Mouse (Mus musculus) intestine, postnatal 0 days (tissue): ENCODE measurements around the gene Acot13. TPM values are rescaled to one million over a fixed set of nuclear protein-coding genes. Genes with fewer than 3 reads are reported as not detected.

Experiments
- ATAC-seq: fragments of 200-750 bp; cut with Nextera tagmentation; 2 replicates; pipeline ENCODE4 v1.8.0; 2017; ENCODE audit warnings: mild to moderate bottlenecking, moderate TSS enrichment, moderate library complexity
- H3K27ac ChIP-seq: fragments of 300-500 bp; sonication (generic); 2 replicates; pipeline ENCODE4 v1.5.1; 2014; ENCODE audit warnings: mild to moderate bottlenecking, low read depth, low read length, moderate library complexity
- H3K27me3 ChIP-seq: fragments of 300-500 bp; sonication (generic); replicated peaks from 2 replicates; pipeline ENCODE4 v1.6.1; 2014; ENCODE audit warnings: low read length, mixed read lengths; ENCODE audit not compliant: control insufficient read depth, insufficient read depth
- H3K36me3 ChIP-seq: fragments of 300-500 bp; sonication (generic); 2 replicates; pipeline ENCODE4 v1.6.1; 2014; ENCODE audit warnings: mild to moderate bottlenecking, moderate library complexity; ENCODE audit not compliant: control insufficient read depth, insufficient read depth
- H3K4me1 ChIP-seq: fragments of 300-500 bp; sonication (generic); replicated peaks from 2 replicates; pipeline ENCODE4 v1.6.1; 2014; ENCODE audit warnings: antibody characterized with exemption, low read length, mixed read lengths; ENCODE audit not compliant: control insufficient read depth, insufficient read depth
- H3K4me2 ChIP-seq: fragments of 300-500 bp; sonication (generic); replicated peaks from 2 replicates; pipeline ENCODE4 v1.6.1; 2014; ENCODE audit warnings: low read depth, mild to moderate bottlenecking, moderate library complexity
- H3K4me3 ChIP-seq: fragments of 300-500 bp; sonication (generic); 2 replicates; pipeline ENCODE4 v1.5.1; 2014; ENCODE audit warnings: low read depth, low read length
- H3K9ac ChIP-seq: fragments of 300-500 bp; sonication (generic); 2 replicates; pipeline ENCODE4 v1.6.1; 2014; ENCODE audit warnings: mild to moderate bottlenecking, low read depth, low read length
- H3K9me3 ChIP-seq: fragments of 300-500 bp; sonication (generic); 2 replicates; pipeline ENCODE4 v1.6.1; 2016; ENCODE audit warnings: mixed run types; ENCODE audit not compliant: control insufficient read depth
- CTCF ChIP-seq: sonication (generic); IDR thresholded peaks from 2 replicates; pipeline ENCODE4 v1.5.1; 2016; ENCODE audit warnings: low read depth, mild to moderate bottlenecking, control low read depth, antibody characterized with exemption, moderate library complexity
- WGBS: fragments of 180-500 bp; shearing (Covaris S2); extraction: QIAGEN DNeasy Blood & Tissue Kit; methylation state at CpG from one replicate; pipeline ENCODE4 v1.1.7; 2014; 5-methylcytosine and 5-hydroxymethylcytosine counted together
- polyA plus RNA-seq: library from polyadenylated mRNA; unstranded; fragments of >200 nt; fragmentation: Nextera tagmentation; extraction: Ambion mirVana; gene quantifications from 2 replicates; pipeline ENCODE4 v1.2.1, GENCODE M21; 2015

Gene Acot13
- polyA plus RNA-seq, 1 experiment from 2014 or later = 183 TPM

GRCm38 (mm10) chr13:24832811-24833155 is 1.4 kb upstream of the Acot13 start:
- Histone ChIP-seq H3K9me3 (no peaks in the 10 kb centered on the region), H3K36me3 (peaks cover 7% of the 10 kb centered on the region; the same call in 1 of the 2 replicates), H3K9ac (peak overlapping the region; percentile 94; the same call in 1 of the 2 replicates), H3K27ac (0 out of 2 replicates have a peak overlapping the region, but pooled peaks have one; percentile 17), H3K27me3 (no peaks in the 10 kb centered on the region), H3K4me2 (peak overlapping the region; percentile 89), H3K4me1 (no peaks in the 10 kb centered on the region), H3K4me3 (peak overlapping the region; percentile 96)
- no peak for TF ChIP-seq CTCF
- ATAC-seq = no peak
- 11% methylated on average over 2 of the region's 2 CpGs for WGBS

GRCm38 (mm10) chr13:24832131-24832810 is 931 bp upstream of the Acot13 start:
- no peaks in the 10 kb centered on the region for H3K9me3 ChIP-seq
- no peak for ATAC-seq

GRCm38 (mm10) chr13:24830756-24831352 is 486 bp downstream of the Acot13 start:
- ATAC-seq = no peak
- Histone ChIP-seq H3K9me3 (no peaks in the 10 kb centered on the region), H3K9ac (peak overlapping the region; percentile 94), H3K27ac (peak overlapping the region; percentile 93), H3K4me1 (no peaks in the 10 kb centered on the region), H3K4me2 (peak overlapping the region; percentile 89), H3K4me3 (peak overlapping the region; percentile 96), H3K27me3 (no peaks in the 10 kb centered on the region), H3K36me3 (0 out of 2 replicates have a peak, but pooled peaks cover 3% of the 10 kb centered on the region)
- 1% methylated on average over 20 of the region's 20 CpGs for WGBS
- no peak for TF ChIP-seq CTCF

More at GRCm38 (mm10) chr13:24832131-24832810, 931 bp upstream of the Acot13 start:
- Histone ChIP-seq H3K4me2 (peak overlapping the region; percentile 89), H3K36me3 (peaks cover 7% of the 10 kb centered on the region; the same call in 1 of the 2 replicates), H3K9ac (peak overlapping the region; percentile 94), H3K27me3 (no peaks in the 10 kb centered on the region), H3K27ac (peak overlapping the region; percentile 93), H3K4me1 (no peaks in the 10 kb centered on the region), H3K4me3 (peak overlapping the region; percentile 96)
- no peak for TF ChIP-seq CTCF
- 2% methylated on average over 21 of the region's 21 CpGs for WGBS

- no peaks in the 10 kb centered on the region for H3K4me1 ChIP-seq
- 64% methylated on average over 7 of the region's 7 CpGs for WGBS
- H3K9ac ChIP-seq = no peak overlapping the region
- H3K4me2 ChIP-seq = no peak overlapping the region
- H3K9me3 ChIP-seq = no peaks in the 10 kb centered on the region
- no peaks in the 10 kb centered on the region for H3K36me3 ChIP-seq
- TF ChIP-seq CTCF = no peak
- no peak for ATAC-seq
- H3K4me3 ChIP-seq = no peak overlapping the region
- H3K27ac ChIP-seq = no peak overlapping the region
- no peaks in the 10 kb centered on the region for H3K27me3 ChIP-seq
Observed at GRCm38 (mm10) chr13:24826116-24826515, 5.2 kb downstream of the Acot13 start.

- TF ChIP-seq CTCF = no peak
- whole genome bisulfite sequencing = 83% methylated on average over 4 of the region's 4 CpGs
- no peak overlapping the region for H3K4me3 ChIP-seq
- no peaks in the 10 kb centered on the region for H3K4me1 ChIP-seq
- no peak overlapping the region for H3K4me2 ChIP-seq
- no peaks in the 10 kb centered on the region for H3K9me3 ChIP-seq
- H3K27me3 ChIP-seq = no peaks in the 10 kb centered on the region
- H3K27ac ChIP-seq = no peak overlapping the region
- H3K9ac ChIP-seq = no peak overlapping the region
- no peak for ATAC-seq
- no peaks in the 10 kb centered on the region; the same call in 1 of the 2 replicates for H3K36me3 ChIP-seq
Observed at GRCm38 (mm10) chr13:24825587-24825986, 5.8 kb downstream of the Acot13 start.

GRCm38 (mm10) chr13:24824647-24825046 is 6.7 kb downstream of the Acot13 start:
- Histone ChIP-seq H3K9ac (no peak overlapping the region), H3K36me3 (peaks cover under 1% of the 10 kb centered on the region), H3K27me3 (no peaks in the 10 kb centered on the region), H3K27ac (no peak overlapping the region), H3K4me3 (no peak overlapping the region), H3K4me2 (no peak overlapping the region), H3K9me3 (no peaks in the 10 kb centered on the region), H3K4me1 (no peaks in the 10 kb centered on the region)
- no peak for ATAC-seq
- 90% methylated on average over 4 of the region's 4 CpGs for WGBS
- no peak for TF ChIP-seq CTCF
